ENCODE assay signal across 15 mouse cellular contexts in genomic region chr4:156084096-156084879, GRCm38 (mm10). TPM values are rescaled to one million over a fixed set of nuclear protein-coding genes. Genes with fewer than 3 reads are reported as not detected.
DNase-seq lines count a peak whose midpoint lies in the region; ATAC-seq lines count a peak whose summit lies in the region.
"Had no signal": no experiment of that assay in that cellular context is flagged by ENCODE, and none has a peak within 500 bp of the region (broad histone marks: within the 10 kb centered on the region; RNA-seq: fewer than 3 reads in every experiment).

No protein-coding gene starts in this region.

- intact Hi-C loops in heart, postnatal 14 days (cut with DNase I) = no loop called here

- no peak overlapping the region for H3K4me3 ChIP-seq in heart, embryonic 15.5 days
- H3K4me3 ChIP-seq in intestine, embryonic 15.5 days (replicated peaks) = no peak overlapping the region
- H3K4me3 ChIP-seq in kidney, embryonic 16.5 days (ENCODE audit: low read length) = peak overlapping the region; percentile 39
- no peak overlapping the region for H3K4me3 ChIP-seq in stomach, embryonic 15.5 days (replicated peaks)
- H3K4me3 ChIP-seq: gastrocnemius, adult 2 months; neural tube, embryonic 15.5 days had no signal

- H3K4me2 ChIP-seq in heart, embryonic 15.5 days = no peak overlapping the region
- H3K4me2 ChIP-seq in intestine, embryonic 15.5 days (replicated peaks) = peak overlapping the region; percentile 25; the same call in 1 of the 2 replicates
- peak overlapping the region; percentile 46 for H3K4me2 ChIP-seq in kidney, embryonic 16.5 days (replicated peaks; ENCODE audit: low read depth, low read length)
- peak overlapping the region; percentile 11 for H3K4me2 ChIP-seq in stomach, embryonic 15.5 days
- H3K4me2 ChIP-seq: neural tube, embryonic 15.5 days had no signal

- H3K36me3 ChIP-seq in heart, embryonic 15.5 days = no peaks in the 10 kb centered on the region
- H3K36me3 ChIP-seq in intestine, embryonic 15.5 days = no peaks in the 10 kb centered on the region
- H3K36me3 ChIP-seq in kidney, embryonic 16.5 days (ENCODE audit: insufficient read depth, low read length) = no peaks in the 10 kb centered on the region
- no peaks in the 10 kb centered on the region for H3K36me3 ChIP-seq in stomach, embryonic 15.5 days
- H3K36me3 ChIP-seq: neural tube, embryonic 15.5 days had no signal

- no peaks in the 10 kb centered on the region for H3K9me3 ChIP-seq in heart, embryonic 15.5 days (replicated peaks)
- H3K9me3 ChIP-seq in intestine, embryonic 15.5 days = no peaks in the 10 kb centered on the region
- no peaks in the 10 kb centered on the region for H3K9me3 ChIP-seq in kidney, embryonic 16.5 days (ENCODE audit: low read length)
- no peaks in the 10 kb centered on the region for H3K9me3 ChIP-seq in stomach, embryonic 15.5 days
- H3K9me3 ChIP-seq: neural tube, embryonic 15.5 days had no signal

- no peak for DNase-seq in heart, postnatal 14 days
- no peak for DNase-seq in left cerebral cortex, adult 9 months (ENCODE audit: low spot score in 2 of 2)
- no peak for DNase-seq in adrenal gland, adult (ENCODE audit: inconsistent age in 2 of 2, low spot score in 1 of 2)
- no peak for DNase-seq in MN1 (ENCODE audit: low spot score)
- DNase-seq: cerebellum, adult 11-12 months; gastrocnemius, adult 2 months had no signal

- no peak overlapping the region for H3K9ac ChIP-seq in heart, embryonic 15.5 days
- no peak overlapping the region for H3K9ac ChIP-seq in intestine, embryonic 15.5 days
- peak overlapping the region; percentile 64 for H3K9ac ChIP-seq in kidney, embryonic 16.5 days (replicated peaks; ENCODE audit: low read length)
- no peak overlapping the region for H3K9ac ChIP-seq in stomach, embryonic 15.5 days
- H3K9ac ChIP-seq: neural tube, embryonic 15.5 days had no signal

- 60% methylated on average over 9 of the region's 9 CpGs for WGBS in heart, embryonic 15.5 days
- WGBS in intestine, embryonic 15.5 days = 67% methylated on average over 9 of the region's 9 CpGs
- 52% methylated on average over 9 of the region's 9 CpGs for WGBS in kidney, embryonic 16.5 days
- WGBS in stomach, embryonic 15.5 days = 55% methylated on average over 9 of the region's 9 CpGs

- H3K4me1 ChIP-seq in heart, embryonic 15.5 days (replicated peaks) = peaks cover 12% of the 10 kb centered on the region
- H3K4me1 ChIP-seq in intestine, embryonic 15.5 days (replicated peaks) = peaks cover 3% of the 10 kb centered on the region; the same call in 1 of the 2 replicates
- peaks cover 32% of the 10 kb centered on the region for H3K4me1 ChIP-seq in kidney, embryonic 16.5 days (ENCODE audit: insufficient read depth, low read length)
- peaks cover 6% of the 10 kb centered on the region for H3K4me1 ChIP-seq in stomach, embryonic 15.5 days
- H3K4me1 ChIP-seq: neural tube, embryonic 15.5 days had no signal

- no peaks in the 10 kb centered on the region for H3K27me3 ChIP-seq in heart, embryonic 15.5 days
- no peaks in the 10 kb centered on the region for H3K27me3 ChIP-seq in intestine, embryonic 15.5 days (replicated peaks)
- no peaks in the 10 kb centered on the region for H3K27me3 ChIP-seq in kidney, embryonic 16.5 days (ENCODE audit: insufficient read depth, low read length)
- H3K27me3 ChIP-seq in stomach, embryonic 15.5 days (replicated peaks) = no peaks in the 10 kb centered on the region
- H3K27me3 ChIP-seq: neural tube, embryonic 15.5 days had no signal

- no peak for ATAC-seq in heart, embryonic 15.5 days (replicated peaks; ENCODE audit: insufficient number of reproducible peaks, insufficient read depth, low FRiP score, low read depth)
- ATAC-seq in intestine, embryonic 15.5 days = peak; percentile 53; the same call in 1 of the 2 replicates
- ATAC-seq in kidney, embryonic 16.5 days (ENCODE audit: low FRiP score, low TSS enrichment) = peak; percentile 64
- no peak; the same call in 1 of the 2 replicates for ATAC-seq in stomach, embryonic 15.5 days (ENCODE audit: insufficient read depth, low FRiP score, low read depth)
- ATAC-seq: activated CD4-positive, CD25-positive, alpha-beta regulatory T cell, adult 4 months; hindbrain, postnatal 0 days had no signal

- H3K27ac ChIP-seq in heart, embryonic 15.5 days = peak overlapping the region; percentile 42; the same call in 1 of the 2 replicates
- peak overlapping the region; percentile 73; the same call in 1 of the 2 replicates for H3K27ac ChIP-seq in intestine, embryonic 15.5 days
- peak overlapping the region; percentile 93 for H3K27ac ChIP-seq in kidney, embryonic 16.5 days (ENCODE audit: low read length)
- H3K27ac ChIP-seq in stomach, embryonic 15.5 days = peak overlapping the region; percentile 79
- H3K27ac ChIP-seq: gastrocnemius, adult 2 months; hindbrain, postnatal 0 days; neural tube, embryonic 15.5 days had no signal

RNA-seq across cellular contexts. Expression of gene Ttll10, which starts 25.1 kb away (rescaled TPM):
- 0.59 and 1.1 TPM in 2 replicates for polyA plus RNA-seq in heart, embryonic 15.5 days (2015; fragmentation: Nextera tagmentation; extraction: Ambion mirVana)
- total RNA-seq in heart, postnatal 14 days (2021) = not detected
- 3.1 and 3.9 TPM in 2 replicates for polyA plus RNA-seq in intestine, embryonic 15.5 days (2015; fragmentation: Nextera tagmentation; extraction: Ambion mirVana)
- 7.4 and 10.1 TPM in 2 replicates for polyA plus RNA-seq in kidney, embryonic 16.5 days (2015; fragmentation: Nextera tagmentation; extraction: Ambion mirVana)
- 4.1 and 5.0 TPM in 2 replicates for polyA plus RNA-seq in stomach, embryonic 15.5 days (2015; fragmentation: Nextera tagmentation; extraction: Ambion mirVana)
- total RNA-seq: gastrocnemius, adult 2 months; monocyte, adult 5-6 weeks had no signal
- polyA plus RNA-seq: activated CD4-positive, CD25-positive, alpha-beta regulatory T cell, adult 4 months; neural tube, embryonic 15.5 days had no signal

RNA-seq across cellular contexts. Expression of gene 9430015G10Rik, which starts 25.5 kb away (rescaled TPM):
- 11.6 and 19.4 TPM in 2 replicates for polyA plus RNA-seq in heart, embryonic 15.5 days (2015; fragmentation: Nextera tagmentation; extraction: Ambion mirVana)
- 1 to 10 TPM; 4.6 to 4.8 TPM for total RNA-seq in heart, postnatal 14 days (2021)
- polyA plus RNA-seq in intestine, embryonic 15.5 days (2015; fragmentation: Nextera tagmentation; extraction: Ambion mirVana) = 22.2 and 22.8 TPM in 2 replicates
- 48.3 and 48.7 TPM in 2 replicates for polyA plus RNA-seq in kidney, embryonic 16.5 days (2015; fragmentation: Nextera tagmentation; extraction: Ambion mirVana)
- polyA plus RNA-seq in stomach, embryonic 15.5 days (2015; fragmentation: Nextera tagmentation; extraction: Ambion mirVana) = 27.3 and 29.9 TPM in 2 replicates

RNA-seq across cellular contexts. Expression of gene Rnf223, which starts 46.0 kb away (rescaled TPM):
- 0.19 and 0.30 TPM in 2 replicates for polyA plus RNA-seq in heart, embryonic 15.5 days (2015; fragmentation: Nextera tagmentation; extraction: Ambion mirVana)
- under 1 TPM; 0.07 to 0.22 TPM for total RNA-seq in heart, postnatal 14 days (2021)
- 0.06 and 0.18 TPM in 2 replicates for polyA plus RNA-seq in intestine, embryonic 15.5 days (2015; fragmentation: Nextera tagmentation; extraction: Ambion mirVana)
- 0.19 and 0.32 TPM in 2 replicates for polyA plus RNA-seq in kidney, embryonic 16.5 days (2015; fragmentation: Nextera tagmentation; extraction: Ambion mirVana)
- polyA plus RNA-seq in stomach, embryonic 15.5 days (2015; fragmentation: Nextera tagmentation; extraction: Ambion mirVana) = 0.39 and 0.44 TPM in 2 replicates
- total RNA-seq: gastrocnemius, adult 2 months; monocyte, adult 5-6 weeks had no signal

RNA-seq across cellular contexts. Expression of gene Tnfrsf18, which starts 58.3 kb away (rescaled TPM):
- polyA plus RNA-seq in heart, embryonic 15.5 days (2015; fragmentation: Nextera tagmentation; extraction: Ambion mirVana) = 1.9 and 2.9 TPM in 2 replicates
- under 1 TPM in 1 of 2 experiments, not detected in 1; 0.56 TPM for total RNA-seq in heart, postnatal 14 days (2021)
- polyA plus RNA-seq in intestine, embryonic 15.5 days (2015; fragmentation: Nextera tagmentation; extraction: Ambion mirVana) = 1.1 and 1.6 TPM in 2 replicates
- 1.3 and 2.5 TPM in 2 replicates for polyA plus RNA-seq in kidney, embryonic 16.5 days (2015; fragmentation: Nextera tagmentation; extraction: Ambion mirVana)
- 2.3 and 2.5 TPM in 2 replicates for polyA plus RNA-seq in stomach, embryonic 15.5 days (2015; fragmentation: Nextera tagmentation; extraction: Ambion mirVana)
- total RNA-seq: gastrocnemius, adult 2 months; layer of hippocampus, postnatal 14 days had no signal

Comparison
In these comparisons a context has a peak if more than half of its experiments do, and no peak if none do; other contexts are left out.
1. ATAC-seq: peak in intestine, embryonic 15.5 days (single experiment) and kidney, embryonic 16.5 days (single experiment); none in heart, embryonic 15.5 days (single experiment) and stomach, embryonic 15.5 days (single experiment).
2. H3K27ac ChIP-seq: peak in every context shown above with its lines; median percentile 93 in kidney, embryonic 16.5 days; 79 in stomach, embryonic 15.5 days; 73 in intestine, embryonic 15.5 days; 42 in heart, embryonic 15.5 days.